Mouse (Mus musculus) gastrocnemius, postnatal 25 days (tissue): Measurements from ENCODE around the gene Adgrb2. TPM values are rescaled to one million over a fixed set of nuclear protein-coding genes. Genes with fewer than 3 reads are reported as not detected.

Experiments used
- DNase-seq: peaks from one replicate; pipeline ENCODE4 v3.0.0; 2022
- long read RNA-seq, 2 experiments: library from polyadenylated mRNA; stranded (forward); transcript quantifications; one replicate each; pipeline ENCODE4 v2.0.0; 2021
- total RNA-seq, 2 experiments: library from RNA; stranded (reverse); gene quantifications; 1 replicate in 1 of 2; 2 replicates in 1 of 2; pipeline ENCODE4 v1.2.3; 2021

Adgrb2 gene
- total RNA-seq, result under 1 TPM; 0.54 to 0.56 TPM
- long read RNA-seq, experiment 1, partial matches to known transcripts, result 1 of 2 reads
- long read RNA-seq, experiment 1, other reads (novel, unspliced or antisense), result 1 of 2 reads
- long read RNA-seq, experiment 2, partial matches to known transcripts, result 0 of 1 reads
- long read RNA-seq, experiment 2, other reads (novel, unspliced or antisense), result 1 of 1 reads

- DNase-seq, result no peak
Observed at GRCm38 (mm10) chr4:129984421-129985061, at the start of gene Adgrb2. Adgrb2 (plus strand) TSS chr4:129984870.

- DNase-seq, result peak; percentile 54
Observed at GRCm38 (mm10) chr4:129951359-129951821, 33.3 kb upstream of the Adgrb2 start.

GRCm38 (mm10) chr4:129952241-129952810, 32.3 kb upstream of the Adgrb2 start:
- no peak for DNase-seq

DNA sequence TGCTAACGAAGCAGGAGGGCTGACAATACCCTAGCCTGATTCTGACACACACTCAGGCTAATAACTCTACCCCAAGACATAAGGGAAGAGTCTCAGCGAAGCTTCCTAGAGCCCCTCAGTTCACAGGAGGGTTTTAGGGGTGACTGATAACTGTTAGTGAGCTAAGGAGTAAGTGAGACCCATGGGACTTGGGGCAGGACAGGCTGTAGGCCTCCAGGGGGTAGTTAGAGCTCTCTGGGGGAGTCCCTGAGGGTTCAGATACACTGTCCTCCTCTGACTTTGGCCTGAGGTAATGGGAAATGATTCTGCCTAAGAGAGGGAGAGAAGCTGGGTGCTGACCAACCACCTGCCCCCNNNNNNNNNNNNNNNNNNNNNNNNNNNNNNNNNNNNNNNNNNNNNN, 30.1 kb upstream of the Adgrb2 start:
- DNase-seq, result no peak

GRCm38 (mm10) chr4:129960180-129960944, 24.3 kb upstream of the Adgrb2 start:
- DNase-seq, result peak; percentile 42

GRCm38 (mm10) chr4:129965294-129965693, 19.4 kb upstream of the Adgrb2 start:
- DNase-seq, result no peak

DNA sequence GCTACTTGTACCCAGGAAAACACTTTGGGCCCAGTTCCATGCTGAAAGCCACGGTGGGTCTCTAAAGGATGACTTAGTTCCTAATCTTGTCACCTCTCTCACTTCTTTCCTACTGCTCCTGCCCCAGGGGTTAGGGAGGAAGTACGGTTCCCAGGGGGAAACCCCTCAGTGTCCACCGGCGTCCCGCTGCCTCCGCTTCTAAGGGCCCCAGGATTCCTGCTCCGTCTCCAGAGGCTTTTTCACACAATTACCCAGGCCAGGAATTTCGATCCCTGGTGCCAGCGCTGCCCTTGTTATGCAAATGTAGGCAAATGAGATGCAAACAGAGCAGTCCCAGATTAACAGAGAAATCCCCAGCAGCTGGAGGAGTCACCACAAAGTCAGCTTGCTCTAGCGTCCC, 18.5 kb upstream of the Adgrb2 start:
- no peak for DNase-seq

GRCm38 (mm10) chr4:129967024-129968014, 17.4 kb upstream of the Adgrb2 start:
- DNase-seq, result no peak

- no peak for DNase-seq
Observed at GRCm38 (mm10) chr4:129970168-129970567, 14.5 kb upstream of the Adgrb2 start.

- no peak for DNase-seq
Observed at GRCm38 (mm10) chr4:129970861-129971260, 13.8 kb upstream of the Adgrb2 start.

DNA sequence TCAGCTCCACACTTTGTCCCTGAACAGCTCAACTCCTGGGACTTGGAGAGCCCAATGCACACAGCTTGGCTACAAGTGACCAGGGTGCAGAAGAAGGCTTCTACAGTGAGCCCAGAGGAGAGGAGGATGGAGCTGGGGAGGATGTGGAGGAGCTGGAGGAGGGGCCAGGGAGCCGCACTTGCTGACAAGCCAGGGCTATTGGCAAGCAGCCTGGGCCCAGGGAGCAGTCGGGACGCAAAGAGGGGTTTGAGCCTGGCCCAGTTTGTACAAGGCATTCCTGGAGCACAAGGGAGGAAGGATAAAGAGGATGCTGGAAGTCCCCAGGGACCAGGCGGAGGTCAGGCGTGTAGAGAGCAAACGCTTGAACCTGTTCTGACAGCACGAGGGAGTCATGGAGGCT, 12.7 kb upstream of the Adgrb2 start:
- no peak for DNase-seq

DNA sequence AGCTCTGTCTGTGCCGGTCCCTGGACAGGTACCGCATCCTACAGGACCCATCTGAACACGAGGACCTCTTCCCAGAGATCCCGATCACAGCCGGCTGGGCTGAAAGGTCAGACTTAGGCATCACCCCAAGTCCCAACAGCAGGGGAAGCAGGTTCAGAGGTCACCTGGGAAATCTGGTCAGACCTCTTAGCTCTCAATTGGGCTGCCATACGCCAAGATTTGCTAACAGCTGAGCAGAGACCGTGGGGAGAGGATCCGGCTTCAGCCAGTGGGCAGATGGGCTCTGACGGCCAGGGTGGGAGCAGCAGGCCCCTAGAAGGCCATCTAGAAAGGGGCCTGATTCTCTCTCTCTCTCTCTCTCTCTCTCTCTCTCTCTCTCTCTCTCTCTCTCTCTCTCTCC, 10.4 kb upstream of the Adgrb2 start:
- DNase-seq, result no peak

DNA sequence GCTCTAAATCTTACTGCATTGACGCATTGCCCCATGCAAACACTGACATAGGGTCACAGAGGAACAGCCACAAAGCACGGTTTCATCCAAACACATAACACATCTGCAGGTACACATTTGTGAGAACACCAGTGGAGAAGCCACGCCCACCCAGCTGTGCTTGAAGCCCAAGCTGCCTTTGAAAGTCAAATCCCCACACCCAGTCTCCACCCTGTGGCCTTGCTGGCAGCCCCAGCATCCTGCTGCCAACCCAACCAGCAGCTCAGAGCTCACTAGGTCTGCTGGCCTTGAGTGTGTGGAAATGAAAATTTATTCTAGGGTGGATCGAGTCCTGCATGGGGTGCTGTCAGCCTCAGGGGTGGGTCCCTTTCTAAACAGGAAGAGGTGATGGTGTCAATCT, 7.4 kb upstream of the Adgrb2 start:
- no peak for DNase-seq

GRCm38 (mm10) chr4:129978227-129978626, 6.4 kb upstream of the Adgrb2 start:
- no peak for DNase-seq

DNA sequence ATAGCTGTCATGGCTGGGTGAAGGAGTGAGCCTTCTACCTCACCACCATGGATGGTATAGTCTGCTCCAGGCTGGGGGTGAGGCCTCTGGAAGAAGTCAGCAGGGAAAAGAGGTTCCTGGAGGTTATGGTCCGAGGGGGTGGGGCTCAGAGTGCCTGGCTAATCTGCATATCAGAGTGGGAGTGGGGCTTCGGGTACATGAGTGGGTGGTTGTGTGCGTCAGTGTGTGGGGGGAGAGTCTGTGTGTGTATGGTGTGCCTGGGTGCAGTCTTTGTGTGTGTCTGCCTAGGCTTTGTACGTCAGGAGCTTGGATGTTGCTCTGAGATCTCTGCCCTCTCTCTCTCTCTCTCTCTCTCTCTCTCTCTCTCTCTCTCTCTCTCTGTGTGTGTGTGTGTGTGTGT, 5.7 kb upstream of the Adgrb2 start:
- DNase-seq, result no peak

DNA sequence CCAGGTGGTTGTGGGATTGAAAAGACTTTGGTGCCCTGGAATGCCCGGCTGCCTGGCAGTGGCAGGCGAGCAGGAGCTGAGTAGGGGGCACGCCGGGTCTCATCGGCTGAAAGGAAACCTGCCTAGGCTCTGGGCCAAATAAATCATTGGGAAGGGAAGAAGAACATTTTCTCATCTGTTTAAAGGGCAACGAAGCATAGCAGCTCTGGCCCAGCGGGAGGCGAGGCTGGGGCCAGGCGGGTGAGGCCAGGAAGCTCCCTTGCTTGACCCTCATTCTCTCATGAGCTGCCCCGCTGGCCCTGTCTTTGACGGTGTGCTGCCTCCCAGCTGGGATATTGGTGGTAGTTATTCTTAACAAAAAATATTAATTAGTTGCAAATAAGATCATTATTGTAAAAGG, 3.0 kb upstream of the Adgrb2 start:
- no peak for DNase-seq

DNA sequence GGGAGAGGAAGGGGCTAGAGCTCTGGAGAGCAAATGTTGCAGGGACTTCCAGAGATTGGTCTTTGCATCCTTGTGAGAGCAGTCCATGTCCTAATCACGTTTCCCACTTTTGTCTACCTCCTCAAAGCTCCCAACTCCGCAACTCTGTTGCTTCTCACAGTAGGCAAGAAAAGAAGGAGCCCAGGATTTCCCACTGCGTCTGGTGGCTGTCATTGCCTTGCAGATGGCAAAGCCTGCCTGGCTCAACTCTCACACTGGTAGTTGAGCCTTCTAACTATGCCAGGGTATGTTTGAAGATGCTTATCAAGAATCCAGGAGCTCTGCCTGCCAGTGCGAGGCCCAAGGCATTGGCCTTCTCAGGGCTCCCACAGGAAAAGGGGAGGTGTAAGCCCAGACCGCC, 1.6 kb upstream of the Adgrb2 start:
- no peak for DNase-seq

DNA sequence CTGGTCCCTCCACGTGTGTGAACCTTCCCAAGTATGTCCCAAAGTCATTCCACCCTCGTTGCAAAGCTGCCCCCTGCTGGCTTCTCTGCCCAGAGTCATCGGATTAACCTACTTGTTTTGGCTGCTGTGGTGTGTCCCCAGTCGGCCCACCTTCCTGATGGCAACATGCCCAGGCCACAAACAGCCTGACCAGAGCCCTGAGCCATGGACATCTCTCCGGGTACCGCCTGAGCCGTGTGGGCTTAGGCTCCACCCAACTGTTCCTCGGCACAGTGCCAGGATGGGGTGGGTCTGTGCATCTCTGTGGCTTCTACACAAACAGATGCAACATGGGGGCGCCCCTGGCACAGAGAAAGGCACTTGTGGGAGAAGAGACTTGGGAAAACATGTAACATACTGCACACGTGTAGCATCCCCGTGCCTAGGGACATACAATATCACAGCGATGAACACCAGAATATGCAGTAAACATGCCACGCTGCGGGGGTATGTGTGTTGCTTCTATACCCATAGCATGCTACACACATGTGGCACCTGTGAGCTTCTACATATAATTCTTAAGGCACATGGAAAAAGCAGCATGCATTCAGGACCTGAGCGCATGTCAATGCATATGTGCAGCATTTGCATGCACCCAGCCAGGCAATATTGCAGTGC, 778 bp upstream of the Adgrb2 start:
- peak; percentile 59 for DNase-seq

DNA sequence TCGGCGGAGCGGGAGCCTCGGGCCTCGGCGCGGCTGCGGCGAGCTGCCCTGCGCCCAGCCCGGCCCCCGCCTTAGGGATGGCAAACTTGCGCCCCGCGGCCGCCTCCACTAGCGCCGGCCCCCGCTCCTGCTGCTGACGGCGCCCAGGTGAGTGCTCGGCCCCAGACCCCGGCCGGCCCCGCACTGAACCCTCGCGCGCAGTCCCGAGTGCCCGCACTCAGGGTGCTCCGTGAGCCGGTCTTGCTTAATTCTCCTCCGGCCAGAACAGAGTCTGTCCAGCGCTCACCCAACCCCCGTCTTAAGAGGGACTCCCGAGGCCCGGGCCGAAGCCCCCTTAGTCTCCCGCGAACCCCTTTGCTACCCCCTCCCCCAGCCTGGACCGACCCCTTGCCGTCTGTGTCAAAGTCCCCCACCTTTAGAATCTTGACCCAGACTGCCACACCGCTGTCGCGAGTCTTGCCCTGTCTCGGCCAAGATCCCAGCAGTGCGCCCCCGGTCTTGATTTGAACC, 546 bp downstream of the Adgrb2 start:
- no peak for DNase-seq

- peak; percentile 50 for DNase-seq
Observed at GRCm38 (mm10) chr4:129985671-129986441, 1.2 kb downstream of the Adgrb2 start.
